Mouse (Mus musculus): ENCODE data around the gene 9130204L05Rik. TPM values are rescaled to one million over a fixed set of nuclear protein-coding genes. Genes with fewer than 3 reads are reported as not detected.

Gene 9130204L05Rik
- not detected in 2 replicates for polyA plus RNA-seq (2012; rRNA removed)

GRCm38 (mm10) chr3:91090703-91091102 lies at the start of gene 9130204L05Rik:
9130204L05Rik (minus strand) TSS chr3:91090803.

Data from central nervous system, embryonic 11.5 days (tissue).